24 mouse cellular contexts compared by ENCODE assay signal in genomic region chrX:11987602-11988001, GRCm38 (mm10).
DNase-seq lines count a peak whose midpoint lies in the region; ATAC-seq and TF ChIP-seq lines count a peak whose summit lies in the region.
"Had no signal": no experiment of that assay in that cellular context is flagged by ENCODE, and none has a peak within 500 bp of the region (broad histone marks: within the 10 kb centered on the region; RNA-seq: fewer than 3 reads in every experiment).

No protein-coding gene starts in this region.

- no peak for TF ChIP-seq POLR2A in MEL (IDR thresholded peaks at IDR 0.05; ENCODE audit: control insufficient read depth in 1 of 2, insufficient read depth in 1 of 2, low read depth in 1 of 2, low read length in 2 of 2, poor library complexity in 1 of 2)

- H3K4me2 ChIP-seq in embryonic facial prominence, embryonic 11.5 days (ENCODE audit: low read depth, low read length), result no peak overlapping the region
- no peak overlapping the region for H3K4me2 ChIP-seq in hindbrain, embryonic 11.5 days (replicated peaks; ENCODE audit: low read depth, low read length)
- no peak overlapping the region for H3K4me2 ChIP-seq in hindbrain, embryonic 16.5 days (ENCODE audit: low read length)

- no peak for TF ChIP-seq EP300 in MEL (IDR thresholded peaks at IDR 0.05; ENCODE audit: low read depth in 1 of 2, low read length in 2 of 2)

- H3K9me3 ChIP-seq in embryonic facial prominence, embryonic 11.5 days (replicated peaks; ENCODE audit: control insufficient read depth, low read length), result no peaks in the 10 kb centered on the region
- H3K9me3 ChIP-seq in embryonic facial prominence, embryonic 10.5 days, result no peaks in the 10 kb centered on the region
- H3K9me3 ChIP-seq in hindbrain, embryonic 11.5 days (ENCODE audit: control insufficient read depth, low read length), result no peaks in the 10 kb centered on the region
- H3K9me3 ChIP-seq in hindbrain, embryonic 16.5 days (ENCODE audit: control insufficient read depth, low read length), result no peaks in the 10 kb centered on the region
- H3K9me3 ChIP-seq in MEL (replicated peaks; ENCODE audit: insufficient read depth, low read length), result no peaks in the 10 kb centered on the region
- H3K9me3 ChIP-seq: G1E had no signal

- peak; percentile 28 for DNase-seq in embryonic facial prominence, embryonic 11.5 days (ENCODE audit: low spot score)
- no peak for DNase-seq in embryonic facial prominence, embryonic 10.5 days (ENCODE audit: low spot score)
- peak; percentile 2 for DNase-seq in heart, adult 11 months
- no peak for DNase-seq in heart, adult 8-10 months (ENCODE audit: low spot score)
- peak; percentile 2 for DNase-seq in hindbrain, embryonic 11.5 days (ENCODE audit: low spot score)
- DNase-seq in MEL (ENCODE audit: low read depth, low spot score), result peak; percentile 53
- no peak for DNase-seq in c-Kit-positive CD71-positive TER-119-positive erythroid progenitor cells, embryonic 14.5 days (ENCODE audit: low spot score)
- DNase-seq: adrenal gland, adult 2 months; adrenal gland, adult 8-10 months; adrenal gland, postnatal 10 days; adrenal gland, postnatal 14 days; adrenal gland, postnatal 25 days; adrenal gland, postnatal 36 days; B cell, adult 2 months; cerebellum, adult 11 months; cerebellum, adult 11-12 months; cerebellum, adult 18-20 months; cerebellum, adult 2 months had no signal

- 50% methylated on average over 7 of the region's 7 CpGs for WGBS in embryonic facial prominence, embryonic 11.5 days
- 57% methylated on average over 7 of the region's 7 CpGs for WGBS in embryonic facial prominence, embryonic 10.5 days
- WGBS in hindbrain, embryonic 11.5 days, result 33% methylated on average over 7 of the region's 7 CpGs
- 45% methylated on average over 7 of the region's 7 CpGs for WGBS in hindbrain, embryonic 16.5 days

- ATAC-seq in embryonic facial prominence, embryonic 11.5 days (replicated peaks; ENCODE audit: insufficient number of reproducible peaks, low FRiP score, low TSS enrichment, low read depth), result no peak
- no peak for ATAC-seq in hindbrain, embryonic 11.5 days (ENCODE audit: low FRiP score)
- no peak for ATAC-seq in hindbrain, embryonic 16.5 days
- ATAC-seq: activated CD4-positive, CD25-positive, alpha-beta regulatory T cell, adult 4 months; CD4-positive, CD25-positive, alpha-beta regulatory T cell, adult 4 months; Patski had no signal

- TF ChIP-seq CTCF in MEL (IDR thresholded peaks at IDR 0.05 in 2 of 3, conservative IDR thresholded peaks at IDR 0.05 in 1 of 3; ENCODE audit: control insufficient read depth in 1 of 3, insufficient read depth in 1 of 3, low read depth in 2 of 3, low read length in 3 of 3, poor library complexity in 1 of 3, severe bottlenecking in 1 of 3), result no peak

- no peak for TF ChIP-seq RAD21 in MEL (IDR thresholded peaks at IDR 0.05; ENCODE audit: low read depth, low read length)

- no peak overlapping the region for H3K9ac ChIP-seq in embryonic facial prominence, embryonic 11.5 days (replicated peaks; ENCODE audit: low read length)
- H3K9ac ChIP-seq in hindbrain, embryonic 11.5 days (ENCODE audit: low read depth, low read length), result no peak overlapping the region
- H3K9ac ChIP-seq in hindbrain, embryonic 16.5 days (ENCODE audit: low read depth, low read length), result no peak overlapping the region
- H3K9ac ChIP-seq in MEL (ENCODE audit: control insufficient read depth, low read depth, low read length, poor library complexity, severe bottlenecking), result peak overlapping the region; percentile 48

- no peak overlapping the region for H3K27ac ChIP-seq in embryonic facial prominence, embryonic 11.5 days (replicated peaks; ENCODE audit: low read depth, low read length)
- no peak overlapping the region for H3K27ac ChIP-seq in embryonic facial prominence, embryonic 10.5 days (replicated peaks)
- no peak overlapping the region for H3K27ac ChIP-seq in hindbrain, embryonic 11.5 days (ENCODE audit: low read depth, low read length)
- no peak overlapping the region for H3K27ac ChIP-seq in hindbrain, embryonic 16.5 days (ENCODE audit: low read depth, low read length)
- H3K27ac ChIP-seq in MEL (ENCODE audit: control insufficient read depth, low read depth, low read length), result peak overlapping the region; percentile 56

- H3K79me2 ChIP-seq in MEL (ENCODE audit: control insufficient read depth, insufficient read depth, low read length, poor library complexity), result no peaks in the 10 kb centered on the region

- H3K27me3 ChIP-seq in embryonic facial prominence, embryonic 11.5 days (ENCODE audit: control insufficient read depth, insufficient read depth, low read length), result no peaks in the 10 kb centered on the region
- peaks cover 81% of the 10 kb centered on the region for H3K27me3 ChIP-seq in embryonic facial prominence, embryonic 10.5 days (replicated peaks; ENCODE audit: low read depth, poor library complexity, severe bottlenecking)
- H3K27me3 ChIP-seq in hindbrain, embryonic 11.5 days (ENCODE audit: control insufficient read depth, insufficient read depth, low read length), result no peaks in the 10 kb centered on the region; the same call in 1 of the 2 replicates
- no peaks in the 10 kb centered on the region for H3K27me3 ChIP-seq in hindbrain, embryonic 16.5 days (replicated peaks; ENCODE audit: control insufficient read depth, insufficient read depth, low read length)
- no peaks in the 10 kb centered on the region for H3K27me3 ChIP-seq in MEL (ENCODE audit: control insufficient read depth in 1 of 2, insufficient read depth in 2 of 2, low read length in 2 of 2)
- H3K27me3 ChIP-seq: CH12.LX had no signal

- H3K4me1 ChIP-seq in embryonic facial prominence, embryonic 11.5 days (ENCODE audit: control insufficient read depth, insufficient read depth, low read length), result no peaks in the 10 kb centered on the region
- peaks cover 8% of the 10 kb centered on the region for H3K4me1 ChIP-seq in embryonic facial prominence, embryonic 10.5 days
- no peaks in the 10 kb centered on the region for H3K4me1 ChIP-seq in hindbrain, embryonic 11.5 days (replicated peaks; ENCODE audit: control insufficient read depth, insufficient read depth, low read length)
- no peaks in the 10 kb centered on the region for H3K4me1 ChIP-seq in hindbrain, embryonic 16.5 days (ENCODE audit: control insufficient read depth, insufficient read depth, low read depth, low read length)
- peaks cover 14 to 31% of the 10 kb centered on the region in 2 experiments for H3K4me1 ChIP-seq in MEL (ENCODE audit: control insufficient read depth in 1 of 2, insufficient read depth in 2 of 2, low read length in 2 of 2)

- no peaks in the 10 kb centered on the region for H3K36me3 ChIP-seq in embryonic facial prominence, embryonic 11.5 days (replicated peaks; ENCODE audit: control insufficient read depth, insufficient read depth, low read depth, low read length)
- H3K36me3 ChIP-seq in embryonic facial prominence, embryonic 10.5 days (replicated peaks), result no peaks in the 10 kb centered on the region
- no peaks in the 10 kb centered on the region for H3K36me3 ChIP-seq in hindbrain, embryonic 11.5 days (ENCODE audit: control insufficient read depth, insufficient read depth, low read length)
- H3K36me3 ChIP-seq in hindbrain, embryonic 16.5 days (ENCODE audit: control insufficient read depth, insufficient read depth, low read length), result no peaks in the 10 kb centered on the region
- H3K36me3 ChIP-seq in MEL (ENCODE audit: control insufficient read depth in 1 of 2, insufficient read depth in 2 of 2, low read length in 2 of 2), result peaks cover 0 to 21% of the 10 kb centered on the region in 2 experiments; a peak in 2 of 4 replicates

- H3K4me3 ChIP-seq in embryonic facial prominence, embryonic 11.5 days (ENCODE audit: low read depth, low read length), result no peak overlapping the region
- H3K4me3 ChIP-seq in embryonic facial prominence, embryonic 10.5 days, result no peak overlapping the region
- H3K4me3 ChIP-seq in hindbrain, embryonic 11.5 days (ENCODE audit: low read depth, low read length), result no peak overlapping the region
- H3K4me3 ChIP-seq in hindbrain, embryonic 16.5 days (ENCODE audit: low read length), result no peak overlapping the region
- H3K4me3 ChIP-seq in MEL (ENCODE audit: control insufficient read depth in 1 of 2, insufficient read depth in 1 of 2, low read depth in 2 of 2, low read length in 2 of 2), result peak overlapping the region; percentile 10 to 28; a peak in 2 of 4 replicates

TF ChIP-seq in MEL, 35 proteins besides CTCF, POLR2A, EP300 and RAD21 (continues in another document):
- no peak for TF ChIP-seq ZNF384 (IDR thresholded peaks at IDR 0.05; ENCODE audit: low read depth, low read length)
- TF ChIP-seq MYB (IDR thresholded peaks at IDR 0.05; ENCODE audit: low read depth, low read length), result no peak
- no peak for TF ChIP-seq GATA1 (IDR thresholded peaks at IDR 0.05; ENCODE audit: low read depth, low read length)
- TF ChIP-seq ELF1 (IDR thresholded peaks at IDR 0.05; ENCODE audit: low read depth, low read length), result no peak
- no peak for TF ChIP-seq CHD2 (IDR thresholded peaks at IDR 0.05; ENCODE audit: low read length)
- no peak for TF ChIP-seq E2F4 (IDR thresholded peaks at IDR 0.05; ENCODE audit: borderline replicate concordance, low read depth, low read length)
- TF ChIP-seq MYC (IDR thresholded peaks at IDR 0.05; ENCODE audit: low read depth, low read length), result peak; percentile 77; the same call in 1 of the 2 replicates
- no peak for TF ChIP-seq TBP (IDR thresholded peaks at IDR 0.05; ENCODE audit: low read depth, low read length)
- no peak for TF ChIP-seq UBTF (IDR thresholded peaks at IDR 0.05; ENCODE audit: borderline replicate concordance, insufficient read depth, low read depth, low read length)
- peak; percentile 41; the same call in 1 of the 2 replicates for TF ChIP-seq RCOR1 (IDR thresholded peaks at IDR 0.05; ENCODE audit: low read depth, low read length)
- no peak for TF ChIP-seq MEF2A (IDR thresholded peaks at IDR 0.05; ENCODE audit: extremely low read depth, insufficient replicate concordance, low read depth, low read length, poor library complexity, severe bottlenecking)
- 0 out of 2 replicates have a peak, but pooled peaks have one; percentile 25 for TF ChIP-seq ETS1 (IDR thresholded peaks at IDR 0.05; ENCODE audit: low read depth, low read length)
- TF ChIP-seq SMC3 (IDR thresholded peaks at IDR 0.05; ENCODE audit: low read depth, low read length), result 0 out of 2 replicates have a peak, but pooled peaks have one; percentile 8
- no peak for TF ChIP-seq ZMIZ1 (IDR thresholded peaks at IDR 0.05; ENCODE audit: low read depth, low read length)
- TF ChIP-seq USF2 (IDR thresholded peaks at IDR 0.05; ENCODE audit: borderline replicate concordance in 1 of 2, insufficient read depth in 1 of 2, low read depth in 1 of 2, low read length in 2 of 2), result no peak
- TF ChIP-seq TCF12 (IDR thresholded peaks at IDR 0.05; ENCODE audit: low read depth, low read length), result no peak
- TF ChIP-seq MAZ (IDR thresholded peaks at IDR 0.05; ENCODE audit: low read depth, low read length), result no peak
- no peak; the same call in 1 of the 2 replicates for TF ChIP-seq BHLHE40 (IDR thresholded peaks at IDR 0.05; ENCODE audit: borderline replicate concordance, low read depth, low read length)
- no peak for TF ChIP-seq POLR2AphosphoS2 (IDR thresholded peaks at IDR 0.05; ENCODE audit: low read length)
- no peak for TF ChIP-seq POLR2AphosphoS5 (IDR thresholded peaks at IDR 0.05; ENCODE audit: borderline replicate concordance, low read depth, low read length)

Comparison
In these comparisons a context has a peak if more than half of its experiments do, and no peak if none do; other contexts are left out.
1. DNase-seq: peak in embryonic facial prominence, embryonic 11.5 days (single experiment), heart, adult 11 months (single experiment), hindbrain, embryonic 11.5 days (single experiment) and MEL (single experiment); none in embryonic facial prominence, embryonic 10.5 days (single experiment), heart, adult 8-10 months (single experiment) and c-Kit-positive CD71-positive TER-119-positive erythroid progenitor cells, embryonic 14.5 days (single experiment).
2. H3K4me3 ChIP-seq: peak in MEL (2 of 2); none in embryonic facial prominence, embryonic 11.5 days (single experiment), embryonic facial prominence, embryonic 10.5 days (single experiment), hindbrain, embryonic 11.5 days (single experiment) and hindbrain, embryonic 16.5 days (single experiment).